Mouse (Mus musculus): ENCODE results near the gene Rhbdd2. TPM values are rescaled to one million over a fixed set of nuclear protein-coding genes. Genes with fewer than 3 reads are reported as not detected.

Rhbdd2 gene
- polyA plus RNA-seq (2017; shearing (Covaris generic)) = 24.4 TPM

DNA sequence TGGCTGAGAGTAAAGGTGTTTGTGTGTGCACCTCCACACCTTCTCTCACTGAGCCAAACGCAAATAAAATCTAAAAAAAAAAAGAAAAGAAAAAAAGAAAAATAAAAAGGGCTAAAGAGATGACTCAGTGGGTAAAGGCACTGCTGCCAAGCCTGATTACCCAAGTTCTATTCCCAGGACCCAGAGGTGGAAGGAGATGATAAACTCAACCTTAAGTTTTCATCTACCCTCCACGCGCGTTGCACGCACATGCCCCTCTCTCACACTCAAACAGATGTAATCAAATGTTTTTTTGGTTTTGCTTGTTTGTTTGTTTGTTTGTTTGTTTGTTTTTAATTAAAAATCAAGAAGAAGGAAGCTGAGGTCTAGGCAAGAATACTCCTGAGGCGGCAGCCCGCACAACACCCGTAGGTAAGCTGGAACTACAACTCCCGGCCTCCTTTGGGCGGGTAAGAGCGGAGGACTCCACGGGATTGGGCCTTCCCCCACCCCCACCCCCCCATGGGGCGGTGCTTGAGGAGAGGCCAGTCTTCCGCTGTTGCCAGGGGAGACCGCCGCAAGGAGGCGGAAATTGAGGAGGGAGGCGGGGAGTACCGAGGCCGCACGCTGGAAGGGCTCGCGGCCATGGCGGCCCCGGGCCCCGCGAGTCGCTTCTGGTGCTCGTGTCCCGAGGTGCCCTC is at the start of gene Rhbdd2:
TSS of gene Rhbdd2 (plus strand) at position 502 of the 680 bp plus-strand sequence.

DNA sequence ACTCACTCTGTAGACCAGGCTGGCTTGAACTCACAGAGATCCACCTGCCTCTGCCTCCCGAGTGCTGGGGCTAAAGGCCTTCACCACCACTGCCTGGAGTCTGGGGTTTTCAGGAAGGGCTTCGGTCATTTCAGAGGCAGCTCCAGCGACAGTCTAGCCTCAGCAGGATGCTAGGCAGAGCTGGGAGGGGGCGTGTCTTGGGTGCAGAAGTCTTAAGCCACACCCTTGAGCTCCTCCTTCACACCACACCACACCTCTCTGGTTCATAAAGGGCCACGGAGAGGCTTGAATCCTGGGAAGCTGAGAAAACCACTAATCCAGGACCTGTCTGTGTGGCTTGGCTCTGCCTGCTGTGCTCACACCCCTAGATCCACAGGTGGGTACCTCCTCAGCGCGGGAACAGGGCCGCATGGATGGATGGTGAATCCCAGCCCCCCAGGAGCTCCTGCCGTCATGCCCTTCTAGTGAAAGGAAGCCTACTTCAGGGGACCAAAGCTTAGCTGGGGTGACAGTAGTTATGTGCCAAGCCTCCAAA is 37.4 kb downstream of the Rhbdd2 start, which contains the start of gene Por:
TSS of gene Por (plus strand) at position 293 of the 535 bp plus-strand sequence.

Other genes with a start within 250 kb of the Rhbdd2 start
- gene Pom121, start 238.1 kb upstream of the Rhbdd2 start, polyA plus RNA-seq (2017; shearing (Covaris generic)) = 45.7 TPM
- gene Hip1, start 87.5 kb upstream of the Rhbdd2 start, polyA plus RNA-seq (2017; shearing (Covaris generic)) = 0.21 TPM
- gene Ccl26, start 69.0 kb upstream of the Rhbdd2 start, polyA plus RNA-seq (2017; shearing (Covaris generic)) = not detected
- gene Ccl24, start 59.6 kb upstream of the Rhbdd2 start, polyA plus RNA-seq (2017; shearing (Covaris generic)) = not detected
- 147 TPM for gene Por, start 37.4 kb downstream of the Rhbdd2 start, polyA plus RNA-seq (2017; shearing (Covaris generic))
- gene Tmem120a, start 111.8 kb downstream of the Rhbdd2 start, polyA plus RNA-seq (2017; shearing (Covaris generic)) = 33.3 TPM
- 0.51 TPM for gene Styxl1, start 145.8 kb downstream of the Rhbdd2 start, polyA plus RNA-seq (2017; shearing (Covaris generic))
- 384 TPM for gene Mdh2, start 145.9 kb downstream of the Rhbdd2 start, polyA plus RNA-seq (2017; shearing (Covaris generic))
- gene Srrm3, start 174.3 kb downstream of the Rhbdd2 start, polyA plus RNA-seq (2017; shearing (Covaris generic)) = 0.34 TPM